In genomic region chr11:78924111-78924510, GRCm38 (mm10) we compare ENCODE assay signal across 14 mouse cellular contexts. TPM values are rescaled to one million over a fixed set of nuclear protein-coding genes. Genes with fewer than 3 reads are reported as not detected.
A peak's percentile ranks its signal among the peaks of the same experiment; 100 is the strongest.
DNase-seq lines count a peak whose midpoint lies in the region; ATAC-seq lines count a peak whose summit lies in the region.
"Had no signal": no experiment of that assay in that cellular context is flagged by ENCODE, and none has a peak within 500 bp of the region (broad histone marks: within the 10 kb centered on the region; RNA-seq: fewer than 3 reads in every experiment).

No protein-coding gene starts in this region.

- DNase-seq in heart, adult 18-20 months: peak; percentile 11 to 13
- no peak for DNase-seq in heart, postnatal 14 days
- no peak for DNase-seq in lung, postnatal 14 days
- DNase-seq in ES-CJ7 (ENCODE audit: low read depth, low spot score): peak; percentile 36
- peak; percentile 17 for DNase-seq in embryo, embryonic 9.5 days (ENCODE audit: extremely low spot score)
- DNase-seq in B cell, adult 2 months: no peak
- DNase-seq in right cerebral cortex, postnatal 36 days (ENCODE audit: low spot score in 2 of 2): no peak
- DNase-seq: adrenal gland, postnatal 25 days; gastrocnemius, postnatal 14 days had no signal

- H3K27me3 ChIP-seq in lung, embryonic 15.5 days: peaks cover 39% of the 10 kb centered on the region

- peaks cover 12% of the 10 kb centered on the region; the same call in 1 of the 2 replicates for H3K4me1 ChIP-seq in lung, embryonic 15.5 days

- H3K9me3 ChIP-seq in lung, embryonic 15.5 days: no peaks in the 10 kb centered on the region
- H3K9me3 ChIP-seq: forebrain, embryonic 12.5 days; limb, embryonic 15.5 days had no signal

- peak overlapping the region; percentile 81; the same call in 1 of the 2 replicates for H3K4me2 ChIP-seq in lung, embryonic 15.5 days

- ATAC-seq in lung, embryonic 15.5 days (ENCODE audit: borderline replicate concordance, extremely low read depth, low FRiP score, low TSS enrichment): no peak

- no peaks in the 10 kb centered on the region for H3K36me3 ChIP-seq in lung, embryonic 15.5 days
- H3K36me3 ChIP-seq: forebrain, embryonic 12.5 days; limb, embryonic 15.5 days had no signal

- peak overlapping the region; percentile 41; the same call in 1 of the 2 replicates for H3K27ac ChIP-seq in lung, embryonic 15.5 days
- H3K27ac ChIP-seq: forebrain, embryonic 12.5 days; limb, embryonic 15.5 days had no signal

- 9% methylated on average over 9 of the region's 9 CpGs for WGBS in lung, embryonic 15.5 days

- H3K9ac ChIP-seq in lung, embryonic 15.5 days: no peak overlapping the region

- intact Hi-C loops in heart, postnatal 14 days (cut with DNase I): no loop called here

- no peak overlapping the region for H3K4me3 ChIP-seq in lung, embryonic 15.5 days

RNA-seq across cellular contexts. Expression of gene Nos2, which starts 3.5 kb away (rescaled TPM):
- 1 to 10 TPM; 3.3 to 6.3 TPM for total RNA-seq in heart, adult 18-20 months (2021)
- 1 to 10 TPM; 6.6 TPM for total RNA-seq in heart, postnatal 14 days (2021)
- polyA plus RNA-seq in lung, embryonic 15.5 days (2015; fragmentation: Nextera tagmentation; extraction: Ambion mirVana): 3.4 and 3.8 TPM in 2 replicates
- total RNA-seq: hematopoietic stem cell, adult 5-6 weeks; megakaryocyte, adult 5-6 weeks had no signal

Comparison
In these comparisons a context has a peak if more than half of its experiments do, and no peak if none do; other contexts are left out.
1. DNase-seq: peak in heart, adult 18-20 months (2 of 2), ES-CJ7 (single experiment) and embryo, embryonic 9.5 days (single experiment); none in heart, postnatal 14 days (0 of 2), lung, postnatal 14 days (single experiment), B cell, adult 2 months (0 of 2) and right cerebral cortex, postnatal 36 days (0 of 2).